Mouse (Mus musculus): ENCODE measurements around the gene Aplp1.

The Aplp1 gene

DNA sequence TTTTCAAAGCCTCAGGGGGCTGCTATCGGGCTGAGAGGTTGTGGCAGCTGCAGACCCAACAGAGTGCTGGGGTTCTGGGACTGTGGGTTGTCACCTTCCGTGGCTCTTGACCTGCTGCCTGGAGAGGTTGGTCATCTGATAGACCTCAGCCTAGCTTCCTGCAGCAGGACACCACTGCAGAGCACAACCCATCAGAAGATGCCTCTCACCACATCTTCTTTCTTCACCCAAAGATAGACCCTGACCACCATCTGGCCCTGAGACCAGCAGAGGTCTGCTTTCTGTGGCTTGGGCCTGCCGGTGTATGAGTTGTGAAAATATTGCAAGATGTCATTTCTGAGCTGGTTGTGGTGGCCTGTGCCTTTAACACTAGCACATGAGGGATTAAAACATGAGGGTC lies 34.3 kb downstream of the Aplp1 start:
- DNase-seq (ENCODE audit: low spot score), result no peak

DNA sequence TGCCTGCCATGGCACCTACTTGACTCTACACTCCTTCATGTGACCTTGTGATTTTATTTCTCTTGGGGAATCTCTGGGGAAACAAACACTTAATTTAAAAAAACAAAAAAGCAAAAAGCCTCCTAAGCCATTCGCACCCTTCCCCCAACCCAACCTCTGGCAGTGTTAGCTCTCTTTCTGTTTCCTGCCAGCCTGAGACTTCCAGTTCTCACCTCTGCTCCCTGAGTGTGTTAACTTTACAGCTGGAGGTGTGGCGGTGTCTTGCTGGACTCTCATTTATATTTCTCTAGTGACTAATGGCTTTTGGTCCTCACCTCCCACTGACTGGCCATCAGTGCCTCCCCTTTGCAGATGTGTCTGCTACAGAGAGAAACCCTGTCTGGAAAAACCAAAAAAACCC lies 35.5 kb downstream of the Aplp1 start:
- no peak for DNase-seq (ENCODE audit: low spot score)

DNA sequence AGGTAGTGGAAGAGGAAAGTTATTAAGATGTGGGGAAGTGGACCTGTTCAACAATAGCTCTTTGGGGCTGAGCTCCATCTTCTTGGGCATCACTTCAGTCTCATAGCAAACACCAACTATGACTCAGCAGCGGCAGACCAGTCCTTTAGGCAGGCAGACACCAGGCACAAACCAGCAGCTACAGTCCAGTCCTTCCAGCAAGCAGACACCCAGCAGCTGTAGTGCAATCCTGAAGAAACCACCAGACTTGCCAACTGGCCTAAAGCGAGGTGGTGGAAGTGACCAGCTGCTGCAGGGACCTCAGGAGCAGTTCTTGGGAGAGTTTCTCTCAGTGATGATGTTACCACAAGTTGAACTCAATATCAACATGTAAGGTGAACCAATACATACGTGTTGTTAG lies 36.7 kb downstream of the Aplp1 start:
- DNase-seq (ENCODE audit: low spot score), result no peak

DNA sequence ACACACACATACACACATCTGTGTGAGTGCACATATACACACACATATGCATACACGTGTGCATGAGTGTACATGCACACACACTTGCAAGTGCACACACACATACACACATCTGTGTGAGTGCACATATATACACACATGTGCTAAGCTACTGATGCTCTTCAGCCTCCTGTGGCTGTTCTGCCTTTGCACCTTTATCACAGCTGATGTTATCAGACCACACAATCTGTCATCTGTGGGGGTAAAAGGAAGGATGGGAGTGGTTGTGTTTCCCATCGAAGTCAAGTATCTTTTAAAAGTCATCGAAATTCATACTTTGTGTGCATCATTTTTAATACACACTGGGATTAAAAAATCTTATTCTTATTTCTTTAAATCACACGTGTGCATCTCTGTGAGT lies 43.0 kb downstream of the Aplp1 start:
- no peak for DNase-seq (ENCODE audit: low spot score)

GRCm38 (mm10) chr7:30399671-30400070 lies 45.7 kb downstream of the Aplp1 start:
- DNase-seq (ENCODE audit: low spot score), result no peak

DNA sequence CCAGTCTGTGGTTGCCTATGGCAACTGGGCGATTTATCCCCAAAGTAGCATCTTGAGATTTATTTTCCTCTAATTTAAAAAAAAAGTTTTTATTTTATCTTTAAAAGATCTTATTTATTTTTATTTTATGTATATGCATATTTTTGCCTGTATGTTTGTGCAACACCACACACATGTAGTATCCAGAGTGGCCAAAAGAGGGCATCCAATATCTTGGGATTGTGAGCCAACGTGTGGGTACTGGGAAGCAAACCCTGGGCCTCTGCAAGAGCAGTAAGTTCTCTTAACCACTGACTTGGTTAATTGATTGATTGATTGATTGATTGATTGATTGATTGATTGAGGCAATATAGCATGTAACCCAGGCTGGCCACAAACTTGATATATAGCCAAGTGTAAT lies 50.5 kb downstream of the Aplp1 start:
- DNase-seq (ENCODE audit: low spot score), result peak; percentile 47

GRCm38 (mm10) chr7:30394379-30394778 lies 51.0 kb downstream of the Aplp1 start:
- DNase-seq (ENCODE audit: low spot score), result peak; percentile 88

- DNase-seq (ENCODE audit: low spot score), result peak; percentile 34
Observed at GRCm38 (mm10) chr7:30393631-30394030, 51.7 kb downstream of the Aplp1 start.

- DNase-seq (ENCODE audit: low spot score), result no peak
Observed at GRCm38 (mm10) chr7:30392746-30393520, 52.4 kb downstream of the Aplp1 start.
